Mouse (Mus musculus) stomach, postnatal 0 days (tissue): ENCODE results near the gene Sfrp5.

Experiments used
- CTCF ChIP-seq: IDR thresholded peaks from 2 replicates; pipeline ENCODE4 v1.5.1; 2016; ENCODE audit warnings: antibody characterized with exemption, low read depth, mild to moderate bottlenecking, moderate library complexity
- EP300 ChIP-seq: optimal IDR thresholded peaks from 2 replicates; pipeline ENCODE3; 2016; ENCODE audit warnings: antibody characterized with exemption

DNA sequence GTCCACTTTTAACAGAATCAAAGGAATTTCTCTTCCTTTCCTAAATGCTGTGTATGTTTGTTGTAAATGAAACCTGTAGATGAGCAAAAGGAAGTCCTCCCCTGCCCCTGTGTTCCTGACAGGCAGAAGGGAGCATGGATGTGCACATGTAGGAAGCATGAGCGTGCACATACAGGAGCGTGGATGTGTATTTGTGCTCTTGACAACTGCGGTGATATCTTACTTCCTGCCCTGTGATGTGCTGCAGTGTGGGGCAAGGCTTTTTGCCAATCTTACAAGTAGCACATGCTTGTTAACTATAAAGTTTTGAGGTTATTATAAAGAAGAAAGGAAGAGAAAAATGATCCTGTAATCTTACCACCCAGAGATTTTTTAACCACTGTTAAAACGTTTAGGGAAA, 12.3 kb downstream of the Sfrp5 start:
- TF ChIP-seq CTCF: no peak
- no peak for TF ChIP-seq EP300
